Mouse (Mus musculus): ENCODE results near the gene Tent4a. TPM values are rescaled to one million over a fixed set of nuclear protein-coding genes. Genes with fewer than 3 reads are reported as not detected.

Tent4a gene
- polyA plus RNA-seq, 1 experiment, result 9.4 TPM

DNA sequence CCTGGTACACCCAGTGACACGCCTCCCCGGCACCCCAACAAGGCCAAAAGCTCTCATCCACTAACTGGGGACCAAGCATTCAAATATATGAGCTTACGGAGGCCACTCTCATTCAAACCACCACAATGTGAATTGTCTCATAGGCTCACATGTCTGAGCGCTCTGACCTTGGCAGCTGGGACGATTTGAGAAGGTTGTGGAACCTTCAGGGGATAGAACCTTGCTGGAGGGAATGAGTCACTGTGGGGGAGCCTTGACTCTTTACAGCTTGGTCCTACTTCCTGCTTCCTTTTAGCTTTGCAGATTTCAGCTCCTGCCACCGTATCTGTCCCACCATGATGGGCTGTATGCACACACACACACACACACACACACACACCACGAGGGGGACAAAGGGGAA is 48.6 kb downstream of the Tent4a start:
- H3K4me3 ChIP-seq (ENCODE audit: low read depth, low read length), result no peak overlapping the region
- no peak overlapping the region for H3K27ac ChIP-seq (ENCODE audit: insufficient read depth, low read depth, low read length)
- no peaks in the 10 kb centered on the region for H3K36me3 ChIP-seq (ENCODE audit: control insufficient read depth, insufficient read depth, low read length)
- peaks cover 23% of the 10 kb centered on the region for H3K27me3 ChIP-seq (ENCODE audit: control insufficient read depth, insufficient read depth, low read length)
- WGBS, result 53% methylated on average over 7 of the region's 7 CpGs
- H3K4me1 ChIP-seq (ENCODE audit: control insufficient read depth, insufficient read depth, insufficient read length, low read length), result peaks cover 4% of the 10 kb centered on the region; the same call in 1 of the 2 replicates
- TF ChIP-seq CTCF (IDR thresholded peaks at IDR 0.05; ENCODE audit: extremely low read depth, insufficient read length, insufficient replicate concordance, low read depth, low read length), result no peak

DNA sequence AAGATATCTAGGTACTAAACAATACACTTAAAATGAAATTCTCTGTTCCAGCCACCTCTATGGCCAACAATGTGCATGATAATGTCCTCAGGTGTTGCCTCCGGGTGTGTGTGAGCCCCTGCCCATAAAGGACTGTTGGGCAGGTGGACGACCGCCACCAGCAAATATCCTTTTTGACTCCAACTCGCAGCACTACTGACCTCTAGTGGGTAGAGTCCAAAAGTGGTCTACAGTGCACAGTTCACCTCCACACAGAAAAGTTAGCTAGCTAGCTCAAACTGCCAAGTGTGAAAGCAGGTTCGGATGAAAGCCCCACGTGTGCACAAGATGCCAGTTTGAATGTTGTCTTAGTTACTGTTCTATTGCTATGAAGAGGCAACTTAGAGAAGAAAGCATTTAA is 49.1 kb downstream of the Tent4a start:
- no peaks in the 10 kb centered on the region for H3K36me3 ChIP-seq (ENCODE audit: control insufficient read depth, insufficient read depth, low read length)
- 19% methylated on average over 6 of the region's 6 CpGs for whole genome bisulfite sequencing
- TF ChIP-seq POLR2A (IDR thresholded peaks at IDR 0.05; ENCODE audit: low read depth, low read length) (no peak), CTCF (IDR thresholded peaks at IDR 0.05; ENCODE audit: extremely low read depth, insufficient read length, insufficient replicate concordance, low read depth, low read length) (peak; percentile 45; the same call in 1 of the 2 replicates)

DNA sequence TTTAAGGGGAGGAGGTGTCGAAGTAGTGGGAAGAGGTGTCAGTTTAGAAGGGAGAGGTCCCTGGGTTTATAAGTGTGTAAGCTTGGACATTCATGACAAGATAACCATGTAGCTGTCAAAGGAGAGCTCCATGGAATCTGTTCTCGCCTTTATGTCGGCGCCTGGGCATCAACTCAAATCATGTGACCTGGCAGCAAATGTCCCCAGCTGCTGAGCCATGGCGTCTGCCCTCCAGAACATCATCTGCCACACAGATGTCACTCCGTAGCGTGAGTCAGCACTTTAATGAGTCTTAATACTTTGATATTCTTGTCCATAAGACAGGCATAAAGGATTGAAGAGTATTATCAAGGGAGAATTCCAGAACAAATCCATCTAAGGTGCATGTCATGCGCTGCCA is 51.7 kb downstream of the Tent4a start:
- Histone ChIP-seq H3K4me3 (ENCODE audit: low read depth, low read length) (no peak overlapping the region), H3K4me1 (ENCODE audit: control insufficient read depth, insufficient read depth, insufficient read length, low read length) (peaks cover 5% of the 10 kb centered on the region; the same call in 1 of the 2 replicates), H3K36me3 (ENCODE audit: control insufficient read depth, insufficient read depth, low read length) (no peaks in the 10 kb centered on the region), H3K27ac (ENCODE audit: insufficient read depth, low read depth, low read length) (no peak overlapping the region), H3K27me3 (ENCODE audit: control insufficient read depth, insufficient read depth, low read length) (peaks cover 16% of the 10 kb centered on the region)
- WGBS, result 32% methylated on average over 8 of the region's 8 CpGs
- no peak for TF ChIP-seq POLR2A (IDR thresholded peaks at IDR 0.05; ENCODE audit: low read depth, low read length)

More for the DNA sequence above, 49.1 kb downstream of the Tent4a start:
- no peak overlapping the region for H3K27ac ChIP-seq (ENCODE audit: insufficient read depth, low read depth, low read length)
- H3K4me3 ChIP-seq (ENCODE audit: low read depth, low read length), result no peak overlapping the region
- H3K4me1 ChIP-seq (ENCODE audit: control insufficient read depth, insufficient read depth, insufficient read length, low read length), result peaks cover 5% of the 10 kb centered on the region; the same call in 1 of the 2 replicates
- H3K27me3 ChIP-seq (ENCODE audit: control insufficient read depth, insufficient read depth, low read length), result peaks cover 23% of the 10 kb centered on the region

DNA sequence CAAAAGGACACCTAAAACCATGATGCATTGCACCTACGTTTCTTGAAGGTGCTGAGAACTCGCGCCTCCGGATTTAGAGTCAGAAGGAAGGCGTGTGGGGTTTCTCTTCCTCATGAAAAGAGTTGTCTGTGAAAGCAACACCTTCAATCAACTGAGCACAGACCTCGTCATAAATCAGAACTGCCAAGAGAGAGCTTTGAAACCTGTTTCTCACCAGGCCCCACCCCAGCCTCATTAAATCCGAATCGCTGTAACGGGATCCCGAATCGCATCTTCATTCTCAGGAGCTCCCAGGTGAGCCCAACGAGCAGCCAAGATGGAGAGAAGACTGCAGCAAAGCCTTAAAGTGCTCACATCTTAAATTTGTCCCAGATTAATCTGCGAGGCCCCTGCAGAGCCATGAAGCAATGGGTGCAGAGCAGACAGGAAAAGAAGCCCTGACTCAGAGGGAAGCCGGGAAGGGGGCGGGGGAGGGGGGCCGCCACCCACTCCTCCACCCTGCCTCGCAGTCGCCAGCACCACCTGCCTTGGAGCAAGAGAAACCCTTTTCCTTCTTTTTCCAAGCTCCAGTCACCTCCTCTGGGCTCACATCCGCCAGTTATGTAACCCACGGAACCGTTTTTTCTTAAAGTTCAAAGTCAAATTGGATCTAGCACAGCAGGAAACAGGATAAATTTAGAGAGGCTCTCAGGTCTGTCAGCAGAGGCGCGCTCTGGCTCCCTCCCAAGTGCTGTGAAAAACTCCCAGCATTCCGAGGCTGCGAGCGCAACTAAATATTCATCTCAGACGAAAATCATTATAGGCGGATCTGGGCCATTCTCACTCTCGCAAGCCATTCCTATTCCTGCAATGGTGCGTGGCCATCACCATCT is 52.5 kb downstream of the Tent4a start:
- H3K4me1 ChIP-seq (ENCODE audit: control insufficient read depth, insufficient read depth, insufficient read length, low read length), result peaks cover 5% of the 10 kb centered on the region; the same call in 1 of the 2 replicates
- H3K27ac ChIP-seq (ENCODE audit: insufficient read depth, low read depth, low read length), result no peak overlapping the region
- WGBS, result 2% methylated on average over 30 of the region's 30 CpGs
- H3K36me3 ChIP-seq (ENCODE audit: control insufficient read depth, insufficient read depth, low read length), result no peaks in the 10 kb centered on the region
- no peak for TF ChIP-seq POLR2A (IDR thresholded peaks at IDR 0.05; ENCODE audit: low read depth, low read length)
- TF ChIP-seq CTCF (IDR thresholded peaks at IDR 0.05; ENCODE audit: extremely low read depth, insufficient read length, insufficient replicate concordance, low read depth, low read length), result no peak
- H3K4me3 ChIP-seq (ENCODE audit: low read depth, low read length), result peak overlapping the region; percentile 35
- peaks cover 9% of the 10 kb centered on the region for H3K27me3 ChIP-seq (ENCODE audit: control insufficient read depth, insufficient read depth, low read length)

DNA sequence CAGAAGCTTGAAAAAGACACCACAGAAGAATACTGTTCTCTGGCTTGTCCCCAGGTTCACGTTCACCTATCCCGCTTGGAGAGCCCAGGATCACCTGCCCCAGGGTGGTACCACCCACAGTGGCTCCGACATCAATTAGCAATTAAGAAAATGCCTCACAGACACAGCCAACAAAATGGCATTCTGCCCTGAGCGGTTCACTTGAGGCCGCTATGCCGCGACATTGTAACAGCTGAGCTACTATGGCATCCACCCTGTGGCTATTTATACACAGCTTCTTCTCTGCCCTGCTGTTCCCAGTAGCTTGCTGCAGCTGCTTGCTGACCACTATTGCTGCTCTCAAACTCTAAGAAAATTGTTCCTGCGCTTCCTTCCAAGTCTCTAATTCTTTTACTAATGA is 53.4 kb downstream of the Tent4a start:
- Histone ChIP-seq H3K4me1 (ENCODE audit: control insufficient read depth, insufficient read depth, insufficient read length, low read length) (peaks cover 5% of the 10 kb centered on the region; the same call in 1 of the 2 replicates), H3K36me3 (ENCODE audit: control insufficient read depth, insufficient read depth, low read length) (no peaks in the 10 kb centered on the region), H3K4me3 (ENCODE audit: low read depth, low read length) (no peak overlapping the region), H3K27me3 (ENCODE audit: control insufficient read depth, insufficient read depth, low read length) (peaks cover 6% of the 10 kb centered on the region; the same call in 1 of the 2 replicates), H3K27ac (ENCODE audit: insufficient read depth, low read depth, low read length) (no peak overlapping the region)
- WGBS, result 13% methylated on average over 8 of the region's 8 CpGs
- no peak for TF ChIP-seq CTCF (IDR thresholded peaks at IDR 0.05; ENCODE audit: extremely low read depth, insufficient read length, insufficient replicate concordance, low read depth, low read length)
- TF ChIP-seq POLR2A (IDR thresholded peaks at IDR 0.05; ENCODE audit: low read depth, low read length), result no peak

DNA sequence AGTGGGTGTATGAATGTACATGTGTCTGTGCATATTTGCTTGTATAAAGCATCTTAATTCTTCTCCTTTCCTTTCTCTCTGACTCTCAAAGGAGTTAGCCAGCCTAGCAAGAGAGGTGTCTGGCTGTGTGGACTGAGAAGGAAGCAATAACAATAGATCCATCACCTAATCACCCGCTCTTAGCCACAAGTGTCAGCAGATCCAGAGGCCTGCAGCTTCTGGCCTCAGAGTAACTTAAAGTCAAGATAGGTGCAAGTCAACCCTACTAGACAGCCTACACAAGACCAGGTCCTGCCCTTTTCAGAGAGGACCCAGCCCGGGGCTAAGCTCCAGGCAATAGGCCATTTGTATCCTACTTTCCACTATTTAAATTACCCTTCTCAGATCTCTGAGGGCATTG is 54.5 kb downstream of the Tent4a start:
- peaks cover 5% of the 10 kb centered on the region; the same call in 1 of the 2 replicates for H3K4me1 ChIP-seq (ENCODE audit: control insufficient read depth, insufficient read depth, insufficient read length, low read length)
- no peak overlapping the region for H3K27ac ChIP-seq (ENCODE audit: insufficient read depth, low read depth, low read length)
- peaks cover 6% of the 10 kb centered on the region; the same call in 1 of the 2 replicates for H3K27me3 ChIP-seq (ENCODE audit: control insufficient read depth, insufficient read depth, low read length)
- WGBS, result 71% methylated on average over 2 of the region's 2 CpGs
- H3K4me3 ChIP-seq (ENCODE audit: low read depth, low read length), result no peak overlapping the region
- H3K36me3 ChIP-seq (ENCODE audit: control insufficient read depth, insufficient read depth, low read length), result no peaks in the 10 kb centered on the region
- TF ChIP-seq POLR2A (IDR thresholded peaks at IDR 0.05; ENCODE audit: low read depth, low read length) (no peak), CTCF (IDR thresholded peaks at IDR 0.05; ENCODE audit: extremely low read depth, insufficient read length, insufficient replicate concordance, low read depth, low read length) (no peak)

DNA sequence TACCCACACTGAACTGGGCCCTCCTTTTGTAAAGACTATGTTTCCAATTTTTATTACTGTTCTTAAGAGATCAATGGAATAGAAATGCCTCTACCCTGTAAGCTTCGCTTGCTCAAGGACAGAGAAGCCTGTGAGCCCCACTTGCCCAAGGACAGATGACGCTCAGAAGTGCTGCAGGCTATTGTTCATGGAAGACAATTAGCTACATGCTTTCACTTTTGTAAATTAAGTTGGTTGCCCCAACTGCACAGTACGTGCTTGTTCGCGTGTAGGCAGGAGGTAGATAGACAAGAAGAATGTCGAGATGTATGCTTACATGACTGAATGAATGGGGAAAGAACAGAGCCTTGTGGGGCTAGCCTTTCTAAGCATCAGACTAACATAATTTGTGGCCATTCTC is 55.7 kb downstream of the Tent4a start:
- WGBS, result 92% methylated on average over 6 of the region's 6 CpGs
- TF ChIP-seq CTCF (IDR thresholded peaks at IDR 0.05; ENCODE audit: extremely low read depth, insufficient read length, insufficient replicate concordance, low read depth, low read length) (no peak), POLR2A (IDR thresholded peaks at IDR 0.05; ENCODE audit: low read depth, low read length) (no peak)
- H3K4me3 ChIP-seq (ENCODE audit: low read depth, low read length), result no peak overlapping the region
- peaks cover 5% of the 10 kb centered on the region; the same call in 1 of the 2 replicates for H3K4me1 ChIP-seq (ENCODE audit: control insufficient read depth, insufficient read depth, insufficient read length, low read length)
- H3K36me3 ChIP-seq (ENCODE audit: control insufficient read depth, insufficient read depth, low read length), result no peaks in the 10 kb centered on the region
- peaks cover 6% of the 10 kb centered on the region; the same call in 1 of the 2 replicates for H3K27me3 ChIP-seq (ENCODE audit: control insufficient read depth, insufficient read depth, low read length)
- H3K27ac ChIP-seq (ENCODE audit: insufficient read depth, low read depth, low read length), result no peak overlapping the region
